8 mouse cellular contexts compared by ENCODE assay signal in genomic region chr8:122230712-122231337, GRCm38 (mm10). TPM values are rescaled to one million over a fixed set of nuclear protein-coding genes. Genes with fewer than 3 reads are reported as not detected.
DNase-seq lines count a peak whose midpoint lies in the region; ATAC-seq and TF ChIP-seq lines count a peak whose summit lies in the region.

No protein-coding gene starts in this region.

- peak overlapping the region; percentile 58 for H3K9ac ChIP-seq in embryonic facial prominence, embryonic 15.5 days
- peak overlapping the region; percentile 77 for H3K9ac ChIP-seq in heart, embryonic 12.5 days
- H3K9ac ChIP-seq in kidney, postnatal 0 days (ENCODE audit: low read depth, low read length) = peak overlapping the region; percentile 40
- H3K9ac ChIP-seq in liver, embryonic 13.5 days = no peak overlapping the region

- peak in 1 of 2 experiments; percentile 33 for DNase-seq in spleen, adult 2 months (ENCODE audit: low read depth in 1 of 2, low spot score in 2 of 2)
- no peak for DNase-seq in spleen, adult 12 weeks (ENCODE audit: low spot score)
- peak; percentile 84 for DNase-seq in kidney, postnatal 0 days (ENCODE audit: low spot score)
- DNase-seq in liver, embryonic 13.5 days = no peak
- DNase-seq in natural killer cell, adult 2 months (ENCODE audit: low spot score in 2 of 2) = peak; percentile 37 to 48
- DNase-seq in testis, postnatal 14 days (ENCODE audit: low spot score) = peak; percentile 38

- H3K4me2 ChIP-seq in embryonic facial prominence, embryonic 15.5 days (replicated peaks) = peak overlapping the region; percentile 95
- peak overlapping the region; percentile 92 for H3K4me2 ChIP-seq in heart, embryonic 12.5 days
- peak overlapping the region; percentile 87 for H3K4me2 ChIP-seq in kidney, postnatal 0 days (ENCODE audit: low read length)
- peak overlapping the region; percentile 66 for H3K4me2 ChIP-seq in liver, embryonic 13.5 days

- H3K4me1 ChIP-seq in spleen, adult 2 months (ENCODE audit: control insufficient read depth, insufficient read depth, insufficient read length) = peaks cover 3% of the 10 kb centered on the region; the same call in 1 of the 2 replicates
- peaks cover 43% of the 10 kb centered on the region for H3K4me1 ChIP-seq in embryonic facial prominence, embryonic 15.5 days
- H3K4me1 ChIP-seq in heart, embryonic 12.5 days (replicated peaks) = peaks cover 54% of the 10 kb centered on the region
- H3K4me1 ChIP-seq in kidney, postnatal 0 days (replicated peaks; ENCODE audit: insufficient read depth, low read length) = peaks cover 12% of the 10 kb centered on the region; the same call in 1 of the 2 replicates
- no peaks in the 10 kb centered on the region for H3K4me1 ChIP-seq in liver, embryonic 13.5 days (replicated peaks)

- TF ChIP-seq CTCF in spleen, adult 2 months (IDR thresholded peaks at IDR 0.05; ENCODE audit: extremely low read depth, insufficient read depth, insufficient read length, insufficient replicate concordance) = peak; percentile 65; the same call in 1 of the 2 replicates
- TF ChIP-seq CTCF in kidney, postnatal 0 days (IDR thresholded peaks at IDR 0.05; ENCODE audit: low read depth) = peak; percentile 82

- H3K27ac ChIP-seq in spleen, adult 2 months (ENCODE audit: insufficient read depth, low read length) = no peak overlapping the region
- H3K27ac ChIP-seq in embryonic facial prominence, embryonic 15.5 days (replicated peaks) = peak overlapping the region; percentile 61
- no peak overlapping the region for H3K27ac ChIP-seq in heart, embryonic 12.5 days (ENCODE audit: poor library complexity, severe bottlenecking)
- no peak overlapping the region for H3K27ac ChIP-seq in kidney, postnatal 0 days
- no peak overlapping the region for H3K27ac ChIP-seq in liver, embryonic 13.5 days

- H3K27me3 ChIP-seq in spleen, adult 2 months (ENCODE audit: control insufficient read depth, insufficient read depth, low read length) = peaks cover 15% of the 10 kb centered on the region
- peaks cover 28% of the 10 kb centered on the region for H3K27me3 ChIP-seq in embryonic facial prominence, embryonic 15.5 days
- H3K27me3 ChIP-seq in heart, embryonic 12.5 days (replicated peaks) = peaks cover 67% of the 10 kb centered on the region
- peaks cover 19% of the 10 kb centered on the region for H3K27me3 ChIP-seq in kidney, postnatal 0 days (ENCODE audit: insufficient read depth, low read length)
- peaks cover 87% of the 10 kb centered on the region for H3K27me3 ChIP-seq in liver, embryonic 13.5 days

- 8% methylated on average over 32 of the region's 32 CpGs for WGBS in spleen, adult 2 months
- 4% methylated on average over 32 of the region's 32 CpGs for WGBS in embryonic facial prominence, embryonic 15.5 days
- 3% methylated on average over 32 of the region's 32 CpGs for WGBS in heart, embryonic 12.5 days
- 4% methylated on average over 32 of the region's 32 CpGs for WGBS in kidney, postnatal 0 days
- WGBS in liver, embryonic 13.5 days (ENCODE audit: insufficient replicate concordance) = 4% methylated on average over 32 of the region's 32 CpGs

- H3K36me3 ChIP-seq in spleen, adult 2 months (ENCODE audit: control insufficient read depth, insufficient read depth, low read length) = no peaks in the 10 kb centered on the region
- no peaks in the 10 kb centered on the region for H3K36me3 ChIP-seq in embryonic facial prominence, embryonic 15.5 days
- H3K36me3 ChIP-seq in heart, embryonic 12.5 days = no peaks in the 10 kb centered on the region
- no peaks in the 10 kb centered on the region for H3K36me3 ChIP-seq in kidney, postnatal 0 days (ENCODE audit: insufficient read depth, low read length)
- no peaks in the 10 kb centered on the region for H3K36me3 ChIP-seq in liver, embryonic 13.5 days

- peak; percentile 66 for ATAC-seq in embryonic facial prominence, embryonic 15.5 days (ENCODE audit: insufficient number of reproducible peaks, low FRiP score, low TSS enrichment, low read depth)
- ATAC-seq in heart, embryonic 12.5 days (ENCODE audit: insufficient number of reproducible peaks, low FRiP score) = peak; percentile 40
- peak; percentile 49 for ATAC-seq in kidney, postnatal 0 days (replicated peaks; ENCODE audit: low FRiP score, low read depth)
- ATAC-seq in liver, embryonic 13.5 days (ENCODE audit: low read depth) = 0 out of 2 replicates have a peak, but pooled peaks have one; percentile 24

- TF ChIP-seq POLR2A in spleen, adult 2 months (IDR thresholded peaks at IDR 0.05; ENCODE audit: low read depth, low read length) = no peak

- H3K4me3 ChIP-seq in spleen, adult 2 months (ENCODE audit: extremely low read depth, insufficient read depth, insufficient read length) = peak overlapping the region; percentile 45
- peak overlapping the region; percentile 59 for H3K4me3 ChIP-seq in embryonic facial prominence, embryonic 15.5 days (replicated peaks)
- H3K4me3 ChIP-seq in heart, embryonic 12.5 days = peak overlapping the region; percentile 66
- H3K4me3 ChIP-seq in kidney, postnatal 0 days (replicated peaks; ENCODE audit: low read depth, low read length) = peak overlapping the region; percentile 43
- peak overlapping the region; percentile 48 for H3K4me3 ChIP-seq in liver, embryonic 13.5 days (replicated peaks)

- H3K9me3 ChIP-seq in embryonic facial prominence, embryonic 15.5 days (replicated peaks) = no peaks in the 10 kb centered on the region
- H3K9me3 ChIP-seq in heart, embryonic 12.5 days (replicated peaks) = no peaks in the 10 kb centered on the region
- no peaks in the 10 kb centered on the region for H3K9me3 ChIP-seq in kidney, postnatal 0 days (replicated peaks; ENCODE audit: low read length)
- no peaks in the 10 kb centered on the region for H3K9me3 ChIP-seq in liver, embryonic 13.5 days (replicated peaks)

RNA-seq across cellular contexts. Expression of gene Zfpm1, which starts 51.1 kb away (rescaled TPM):
- polyA plus RNA-seq in spleen, adult 2 months (2012; rRNA removed) = 73.3 and 113 TPM in 2 replicates
- polyA plus RNA-seq in embryonic facial prominence, embryonic 15.5 days (2015; fragmentation: Nextera tagmentation; extraction: Ambion mirVana) = 1.4 and 1.6 TPM in 2 replicates
- 8.0 and 9.2 TPM in 2 replicates for polyA plus RNA-seq in heart, embryonic 12.5 days (2016; fragmentation: Nextera tagmentation; extraction: Ambion mirVana)
- polyA plus RNA-seq in kidney, postnatal 0 days (2015; fragmentation: Nextera tagmentation; extraction: Ambion mirVana) = 1.4 and 2.3 TPM in 2 replicates
- 10.0 and 11.7 TPM in 2 replicates for polyA plus RNA-seq in liver, embryonic 13.5 days (2015; fragmentation: Nextera tagmentation; extraction: Ambion mirVana)

Comparison
In these comparisons a context has a peak if more than half of its experiments do, and no peak if none do; other contexts are left out.
1. DNase-seq: peak in kidney, postnatal 0 days (single experiment), natural killer cell, adult 2 months (2 of 2) and testis, postnatal 14 days (single experiment); none in spleen, adult 12 weeks (single experiment) and liver, embryonic 13.5 days (single experiment).
2. Peak in every context shown above with its lines, with median percentiles within 50 percentile points of each other: H3K4me3 ChIP-seq, ATAC-seq and H3K4me2 ChIP-seq.